In the genomic region with DNA sequence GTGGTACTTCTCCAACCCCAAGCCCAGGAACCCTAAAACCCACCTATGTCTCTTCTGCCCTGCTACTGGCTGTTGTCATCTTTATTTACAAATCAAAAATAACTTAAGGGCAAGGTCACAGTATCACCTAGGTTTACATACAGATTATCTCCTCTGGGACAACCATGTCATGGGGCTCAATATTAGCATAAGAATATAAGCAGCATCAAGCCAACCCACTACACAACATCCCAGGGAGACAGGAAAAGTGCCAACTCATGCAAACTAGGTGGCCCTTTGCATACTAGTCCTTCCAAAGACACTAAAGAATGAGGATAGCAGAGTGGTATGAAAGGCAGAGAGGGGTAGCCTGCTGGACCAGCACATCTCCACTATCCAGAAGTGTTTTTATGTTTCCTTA, we compare ENCODE assay signal across 17 mouse cellular contexts.
"Had no signal": no experiment of that assay in that cellular context is flagged by ENCODE, and none has a peak within 500 bp of the region (broad histone marks: within the 10 kb centered on the region; RNA-seq: fewer than 3 reads in every experiment).

No protein-coding gene starts in this region.

- H3K4me1 ChIP-seq: lung, embryonic 15.5 days; midbrain, embryonic 13.5 days; midbrain, embryonic 15.5 days; neural tube, embryonic 12.5 days; stomach, embryonic 15.5 days had no signal

- ATAC-seq: lung, postnatal 0 days; midbrain, embryonic 13.5 days; midbrain, embryonic 15.5 days had no signal

- H3K27ac ChIP-seq: lung, embryonic 15.5 days; macrophage; midbrain, embryonic 13.5 days; midbrain, embryonic 15.5 days; neural tube, embryonic 12.5 days; stomach, embryonic 15.5 days; stomach, postnatal 0 days had no signal

- H3K36me3 ChIP-seq: midbrain, embryonic 15.5 days had no signal

- H3K9ac ChIP-seq: lung, embryonic 15.5 days; midbrain, embryonic 13.5 days; midbrain, embryonic 15.5 days; neural tube, embryonic 12.5 days; stomach, embryonic 15.5 days had no signal

- H3K4me3 ChIP-seq: lung, embryonic 15.5 days; megakaryocyte, embryonic 14.5 days; midbrain, embryonic 13.5 days; midbrain, embryonic 15.5 days; neural tube, embryonic 12.5 days; stomach, embryonic 15.5 days had no signal

- H3K4me2 ChIP-seq: lung, embryonic 15.5 days; midbrain, embryonic 11.5 days; midbrain, embryonic 13.5 days; midbrain, embryonic 15.5 days; neural tube, embryonic 12.5 days; stomach, embryonic 15.5 days had no signal

- H3K9me3 ChIP-seq: lung, embryonic 15.5 days; megakaryocyte, embryonic 14.5 days; midbrain, embryonic 13.5 days; midbrain, embryonic 15.5 days; neural tube, embryonic 12.5 days; stomach, embryonic 15.5 days had no signal

- H3K27me3 ChIP-seq: lung, embryonic 15.5 days; megakaryocyte, embryonic 14.5 days; midbrain, embryonic 13.5 days; midbrain, embryonic 15.5 days; neural tube, embryonic 12.5 days; stomach, embryonic 15.5 days had no signal

- DNase-seq: lung, adult 2 months; lung, postnatal 14 days; lung, postnatal 36 days; right cerebral cortex, postnatal 14 days; thymus, adult 2 months; thymus, postnatal 25 days; thymus, postnatal 4 days had no signal
